Mouse (Mus musculus): Measurements from ENCODE around the gene Filip1l. TPM values are rescaled to one million over a fixed set of nuclear protein-coding genes. Genes with fewer than 3 reads are reported as not detected.

The Filip1l gene
- total RNA-seq, 2 experiments from 2014 or later, result 21.3 to 32.1 TPM

GRCm38 (mm10) chr16:57431294-57431693, 78.4 kb downstream of the Filip1l start:
- DNase-seq (ENCODE audit: low spot score in 2 of 2), result no peak

- no peak for DNase-seq (ENCODE audit: low spot score in 2 of 2)
These were observed 80.3 kb downstream of the Filip1l start for GRCm38 (mm10) chr16:57433173-57433572.

GRCm38 (mm10) chr16:57433671-57434070, 80.8 kb downstream of the Filip1l start:
- no peak for DNase-seq (ENCODE audit: low spot score in 2 of 2)

- no peak for DNase-seq (ENCODE audit: low spot score in 2 of 2)
These were observed 81.7 kb downstream of the Filip1l start for GRCm38 (mm10) chr16:57434640-57435039.

- DNase-seq (ENCODE audit: low spot score in 2 of 2), result no peak
These were observed 84.8 kb downstream of the Filip1l start for GRCm38 (mm10) chr16:57437523-57438287.

GRCm38 (mm10) chr16:57438288-57438685, 85.4 kb downstream of the Filip1l start:
- no peak for DNase-seq (ENCODE audit: low spot score in 2 of 2)

GRCm38 (mm10) chr16:57439206-57439605, 86.3 kb downstream of the Filip1l start:
- no peak for DNase-seq (ENCODE audit: low spot score in 2 of 2)

GRCm38 (mm10) chr16:57440706-57441437, 88.0 kb downstream of the Filip1l start:
- DNase-seq (ENCODE audit: low spot score in 2 of 2), result no peak

- no peak for DNase-seq (ENCODE audit: low spot score in 2 of 2)
These were observed 92.5 kb downstream of the Filip1l start for GRCm38 (mm10) chr16:57445096-57446094.

- no peak for DNase-seq (ENCODE audit: low spot score in 2 of 2)
These were observed 100.1 kb downstream of the Filip1l start for GRCm38 (mm10) chr16:57453009-57453408.

GRCm38 (mm10) chr16:57454106-57454763, 101.3 kb downstream of the Filip1l start:
- no peak for DNase-seq (ENCODE audit: low spot score in 2 of 2)

- no peak for DNase-seq (ENCODE audit: low spot score in 2 of 2)
These were observed 102.7 kb downstream of the Filip1l start for GRCm38 (mm10) chr16:57455573-57455972.

- no peak for DNase-seq (ENCODE audit: low spot score in 2 of 2)
These were observed 103.1 kb downstream of the Filip1l start for GRCm38 (mm10) chr16:57456003-57456402.

GRCm38 (mm10) chr16:57465386-57465913, 112.6 kb downstream of the Filip1l start:
- DNase-seq (ENCODE audit: low spot score in 2 of 2), result no peak

GRCm38 (mm10) chr16:57469301-57469700, 116.4 kb downstream of the Filip1l start:
- no peak for DNase-seq (ENCODE audit: low spot score in 2 of 2)

- DNase-seq (ENCODE audit: low spot score in 2 of 2), result no peak
These were observed 117.0 kb downstream of the Filip1l start for GRCm38 (mm10) chr16:57469869-57470268.

- DNase-seq (ENCODE audit: low spot score in 2 of 2), result no peak
These were observed 117.5 kb downstream of the Filip1l start for GRCm38 (mm10) chr16:57470286-57470830.

GRCm38 (mm10) chr16:57471071-57471470, 118.2 kb downstream of the Filip1l start:
- DNase-seq (ENCODE audit: low spot score in 2 of 2), result no peak

- no peak for DNase-seq (ENCODE audit: low spot score in 2 of 2)
These were observed 120.7 kb downstream of the Filip1l start for GRCm38 (mm10) chr16:57473415-57474085.

All from adrenal gland, adult 18-20 months (tissue).